Mouse (Mus musculus) myocyte (in vitro differentiated cells): ENCODE data around the gene Itgam. TPM values are rescaled to one million over a fixed set of nuclear protein-coding genes. Genes with fewer than 3 reads are reported as not detected.

Experiments
- H3K27me3 ChIP-seq: one replicate; pipeline ENCODE4 v1.6.1; 2011; ENCODE audit not compliant: control insufficient read depth, insufficient read depth, insufficient read length
- H3K36me3 ChIP-seq: one replicate; pipeline ENCODE4 v1.6.1; 2011; ENCODE audit not compliant: control insufficient read depth, insufficient read depth
- H3K4me2 ChIP-seq: one replicate; pipeline ENCODE4 v1.6.1; 2011; ENCODE audit warnings: low read depth, control low read depth
- H3K4me3 ChIP-seq: one replicate; pipeline ENCODE4 v1.5.1; 2011; ENCODE audit warnings: mild to moderate bottlenecking, control low read depth, moderate library complexity
- H3K79me2 ChIP-seq: one replicate; pipeline ENCODE4 v1.6.1; 2011; ENCODE audit not compliant: control insufficient read depth, insufficient read depth
- H3ac ChIP-seq: one replicate; pipeline ENCODE4 v1.6.1; 2011; ENCODE audit not compliant: control insufficient read depth, insufficient read length
- CEBPB ChIP-seq: IDR thresholded peaks from 2 replicates; pipeline ENCODE4 v1.6.1; 2011; ENCODE audit warnings: mild to moderate bottlenecking, moderate library complexity; ENCODE audit not compliant: poor library complexity, insufficient read depth, severe bottlenecking
- E2F4 ChIP-seq: IDR thresholded peaks from one replicate; pipeline ENCODE4 v1.6.1; 2011; ENCODE audit warnings: mild to moderate bottlenecking, control low read depth, moderate library complexity; ENCODE audit not compliant: insufficient read depth
- MAX ChIP-seq: IDR thresholded peaks from one replicate; pipeline ENCODE4 v1.6.1; 2011; ENCODE audit warnings: low read depth, mild to moderate bottlenecking, control low read depth
- MYOD1 ChIP-seq, 3 experiments: IDR thresholded peaks; one replicate each; pipeline ENCODE4 v1.6.1; 2011; ENCODE audit warnings: control low read depth in 2 of 3, low read depth in 2 of 3, mild to moderate bottlenecking in 2 of 3, moderate library complexity in 1 of 3; ENCODE audit not compliant: insufficient read length in 2 of 3, control insufficient read depth in 1 of 3
- MYOG ChIP-seq, 3 experiments: IDR thresholded peaks; one replicate each; pipeline ENCODE4 v1.6.1; 2011; ENCODE audit warnings: control low read depth in 2 of 3, low read depth in 2 of 3, mild to moderate bottlenecking in 2 of 3; ENCODE audit not compliant: insufficient read length in 2 of 3, control insufficient read depth in 1 of 3, insufficient read depth in 1 of 3
- POLR2A ChIP-seq: IDR thresholded peaks from one replicate; pipeline ENCODE4 v1.6.1; 2011; ENCODE audit warnings: low read depth, mild to moderate bottlenecking, control low read depth, moderate library complexity; ENCODE audit not compliant: insufficient read length
- POLR2AphosphoS2 ChIP-seq: IDR thresholded peaks from one replicate; pipeline ENCODE4 v1.6.1; 2011; ENCODE audit warnings: low read depth, control low read depth; ENCODE audit not compliant: insufficient read length
- REST ChIP-seq: IDR thresholded peaks from one replicate; pipeline ENCODE4 v1.6.1; 2011; ENCODE audit warnings: mild to moderate bottlenecking, control low read depth, moderate library complexity; ENCODE audit not compliant: insufficient read depth, insufficient read length
- SRF ChIP-seq: IDR thresholded peaks from one replicate; pipeline ENCODE4 v1.6.1; 2011; ENCODE audit warnings: low read depth; ENCODE audit not compliant: control insufficient read depth, insufficient read length
- TCF12 ChIP-seq: IDR thresholded peaks from one replicate; pipeline ENCODE4 v1.6.1; 2011; ENCODE audit warnings: mild to moderate bottlenecking, control low read depth; ENCODE audit not compliant: poor library complexity, insufficient read depth, severe bottlenecking
- TCF3 ChIP-seq: IDR thresholded peaks from one replicate; pipeline ENCODE4 v1.6.1; 2011; ENCODE audit warnings: low read depth, control low read depth; ENCODE audit not compliant: insufficient read length
- USF1 ChIP-seq: IDR thresholded peaks from one replicate; pipeline ENCODE4 v1.6.1; 2011; ENCODE audit warnings: low read depth, mild to moderate bottlenecking, control low read depth, moderate library complexity
- polyA plus RNA-seq: library from polyadenylated mRNA; unstranded; fragments of >200 nt; fragmentation: generic; extraction: Trizol; gene quantifications from one replicate; pipeline ENCODE4 v1.2.1, GENCODE M21; 2012; ENCODE audit warnings: missing spikeins

Gene Itgam
- polyA plus RNA-seq, 1 experiment = 0.14 TPM

DNA sequence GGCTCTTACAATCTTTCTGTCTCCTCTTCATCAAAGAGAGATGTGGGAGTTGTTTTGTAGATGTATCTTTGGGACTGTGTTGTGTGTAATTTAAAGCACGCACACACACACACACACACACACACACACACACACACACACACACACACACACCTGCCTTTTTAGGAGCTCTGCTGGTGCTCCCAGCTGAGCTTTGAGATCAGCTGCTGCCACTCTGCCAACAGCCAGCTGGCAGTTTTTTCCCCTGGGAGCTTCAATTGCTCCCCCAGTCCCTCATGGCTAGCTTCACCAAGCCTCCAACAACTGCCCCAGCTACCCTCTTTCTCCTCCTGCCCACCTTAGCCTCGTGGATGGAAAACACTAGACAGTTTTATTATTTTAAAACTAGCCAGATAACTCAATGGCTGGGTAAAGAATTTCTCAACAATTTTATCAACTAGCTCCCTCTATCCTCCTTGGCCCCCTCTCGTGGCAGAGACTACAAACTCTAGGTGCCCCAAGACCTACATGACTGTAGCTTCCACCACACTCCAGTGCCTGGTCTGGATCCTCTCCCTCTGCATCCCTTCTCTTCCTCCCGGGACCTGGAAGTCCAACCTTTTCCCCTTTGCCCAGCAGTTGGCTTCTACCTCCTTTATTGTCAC is 18.2 kb upstream of the Itgam start:
- Histone ChIP-seq H3K36me3 (no peaks in the 10 kb centered on the region), H3K79me2 (no peaks in the 10 kb centered on the region), H3K4me3 (no peak overlapping the region), H3ac (no peak overlapping the region), H3K4me2 (no peak overlapping the region), H3K27me3 (no peaks in the 10 kb centered on the region)
- TF ChIP-seq CEBPB = no peak
- peak; percentile 2 to 63 (median 34) for TF ChIP-seq MYOD1 (IDR thresholded peaks at IDR 0.05; ENCODE audit: control insufficient read depth in 1 of 3, insufficient read length in 2 of 3, low read depth in 2 of 3)
- TF ChIP-seq REST = no peak
- TF ChIP-seq SRF = peak; percentile 26
- TF ChIP-seq TCF3 = no peak
- TF ChIP-seq MAX = no peak
- no peak for TF ChIP-seq POLR2A
- TF ChIP-seq E2F4 = no peak
- TF ChIP-seq USF1 = no peak
- no peak for TF ChIP-seq POLR2AphosphoS2
- TF ChIP-seq TCF12 = peak; percentile 21
- TF ChIP-seq MYOG (IDR thresholded peaks at IDR 0.05; ENCODE audit: control insufficient read depth in 1 of 3, insufficient read depth in 1 of 3, insufficient read length in 2 of 3, low read depth in 2 of 3) = peak; percentile 7 to 82 (median 52)

DNA sequence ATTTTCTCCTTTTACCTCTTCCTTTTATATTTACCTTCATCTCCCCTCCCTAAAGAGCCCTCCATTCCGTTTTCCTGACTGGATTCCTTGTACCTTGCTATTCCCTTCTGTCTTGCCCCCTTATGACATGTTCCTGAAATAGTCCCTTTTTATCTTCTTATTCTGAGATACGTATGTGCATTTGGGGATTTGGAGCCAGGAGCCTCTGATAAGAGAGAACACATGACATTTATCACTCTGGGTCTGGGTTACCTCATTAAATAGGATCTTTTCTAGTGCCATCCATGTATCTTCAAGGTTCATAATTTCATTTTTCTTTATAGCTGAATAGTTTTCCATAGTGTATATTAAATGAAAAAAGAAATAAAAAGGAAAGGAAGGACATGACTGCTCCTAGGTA is 16.8 kb upstream of the Itgam start:
- Histone ChIP-seq H3K27me3 (no peaks in the 10 kb centered on the region), H3K4me3 (no peak overlapping the region), H3ac (no peak overlapping the region), H3K79me2 (no peaks in the 10 kb centered on the region), H3K4me2 (no peak overlapping the region), H3K36me3 (no peaks in the 10 kb centered on the region)
- no peak for TF ChIP-seq MAX
- no peak for TF ChIP-seq TCF12
- no peak for TF ChIP-seq SRF
- no peak for TF ChIP-seq POLR2AphosphoS2
- TF ChIP-seq TCF3 = no peak
- no peak for TF ChIP-seq MYOD1 (IDR thresholded peaks at IDR 0.05; ENCODE audit: control insufficient read depth in 1 of 3, insufficient read length in 2 of 3, low read depth in 2 of 3)
- no peak for TF ChIP-seq REST

DNA sequence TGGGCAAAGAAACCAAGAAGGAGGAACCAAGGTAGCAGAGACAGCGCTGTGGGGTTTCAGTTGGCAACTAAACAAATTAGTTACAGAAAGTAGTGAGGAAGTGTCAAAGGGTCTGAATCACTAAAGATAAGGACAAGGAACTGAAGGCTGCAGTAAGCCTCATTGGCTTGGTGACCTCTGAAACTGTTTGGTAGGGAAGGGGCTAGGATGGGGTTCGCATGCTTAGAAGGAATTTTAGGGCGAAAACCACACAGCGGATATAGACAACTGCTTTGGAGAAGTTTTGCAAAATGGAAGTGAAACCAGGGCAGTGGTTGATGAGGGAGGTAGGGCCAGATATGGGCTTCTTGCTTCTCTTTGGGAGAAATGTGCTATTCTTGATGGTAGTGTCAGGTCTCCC is 13.6 kb upstream of the Itgam start:
- H3K4me3 ChIP-seq = no peak overlapping the region
- no peak overlapping the region for H3ac ChIP-seq
- H3K79me2 ChIP-seq = no peaks in the 10 kb centered on the region
- H3K4me2 ChIP-seq = no peak overlapping the region
- H3K27me3 ChIP-seq = no peaks in the 10 kb centered on the region
- TF ChIP-seq MAX = no peak
- TF ChIP-seq SRF = no peak
- TF ChIP-seq POLR2A = no peak
- TF ChIP-seq E2F4 = no peak
- TF ChIP-seq REST = no peak
- TF ChIP-seq USF1 = no peak
- no peak for TF ChIP-seq TCF3
- no peak for TF ChIP-seq CEBPB
- no peak for TF ChIP-seq POLR2AphosphoS2
- TF ChIP-seq TCF12 = no peak
- no peak for TF ChIP-seq MYOD1 (IDR thresholded peaks at IDR 0.05; ENCODE audit: control insufficient read depth in 1 of 3, insufficient read length in 2 of 3, low read depth in 2 of 3)
- no peak for TF ChIP-seq MYOG (IDR thresholded peaks at IDR 0.05; ENCODE audit: control insufficient read depth in 1 of 3, insufficient read depth in 1 of 3, insufficient read length in 2 of 3, low read depth in 2 of 3)
- no peaks in the 10 kb centered on the region for H3K36me3 ChIP-seq

DNA sequence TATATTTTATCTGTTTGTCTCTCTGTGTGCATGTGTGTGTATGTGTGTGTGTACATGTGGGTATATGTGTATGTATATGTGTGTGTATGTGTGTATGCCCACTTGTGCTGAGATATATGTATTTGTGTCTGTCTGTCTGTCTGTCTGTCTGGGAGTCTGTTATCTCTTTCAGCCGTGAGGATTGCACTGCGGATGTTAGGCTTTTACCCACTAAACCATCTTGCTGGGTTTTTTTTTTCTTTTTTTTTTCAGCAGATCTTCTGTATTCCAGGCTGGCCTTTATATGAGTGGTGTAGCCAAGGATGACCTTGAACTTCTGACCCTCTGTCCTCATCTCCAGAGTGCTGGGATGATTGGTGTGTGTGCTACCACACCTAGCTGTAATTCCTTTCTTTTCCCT is 13.2 kb upstream of the Itgam start:
- no peak overlapping the region for H3K4me3 ChIP-seq
- H3K79me2 ChIP-seq = no peaks in the 10 kb centered on the region
- H3ac ChIP-seq = no peak overlapping the region
- TF ChIP-seq POLR2A = no peak
- TF ChIP-seq TCF3 = no peak
- no peak for TF ChIP-seq CEBPB
- TF ChIP-seq TCF12 = no peak
- no peak for TF ChIP-seq SRF
- TF ChIP-seq E2F4 = no peak
- TF ChIP-seq USF1 = no peak
- TF ChIP-seq REST = no peak
- no peak for TF ChIP-seq MAX
- no peak for TF ChIP-seq POLR2AphosphoS2
- TF ChIP-seq MYOG (IDR thresholded peaks at IDR 0.05; ENCODE audit: control insufficient read depth in 1 of 3, insufficient read depth in 1 of 3, insufficient read length in 2 of 3, low read depth in 2 of 3) = no peak
- no peak for TF ChIP-seq MYOD1 (IDR thresholded peaks at IDR 0.05; ENCODE audit: control insufficient read depth in 1 of 3, insufficient read length in 2 of 3, low read depth in 2 of 3)
- no peaks in the 10 kb centered on the region for H3K27me3 ChIP-seq
- H3K4me2 ChIP-seq = no peak overlapping the region
- no peaks in the 10 kb centered on the region for H3K36me3 ChIP-seq

DNA sequence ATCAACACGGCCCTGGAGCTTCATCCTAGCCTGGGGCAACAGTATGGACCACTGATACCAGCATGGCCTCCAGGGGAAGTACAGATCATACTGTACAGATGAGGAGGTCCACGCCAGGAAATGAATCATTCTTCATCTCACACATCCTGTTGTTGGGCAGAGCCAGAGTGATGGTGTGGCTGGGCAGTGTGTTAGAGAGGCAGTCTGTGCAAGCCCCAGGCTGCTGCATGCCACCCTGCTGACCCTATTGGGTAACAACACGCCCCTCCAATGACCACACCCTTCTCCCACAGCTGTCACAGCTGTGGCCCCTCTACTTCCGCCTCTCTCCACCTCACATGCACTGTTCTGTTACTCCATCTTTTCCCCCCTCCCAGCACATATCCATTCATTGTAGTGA is 11.7 kb upstream of the Itgam start:
- H3K4me2 ChIP-seq = peak overlapping the region; percentile 6
- H3K27me3 ChIP-seq = no peaks in the 10 kb centered on the region
- no peaks in the 10 kb centered on the region for H3K36me3 ChIP-seq
- TF ChIP-seq POLR2AphosphoS2 (no peak), MYOD1 (IDR thresholded peaks at IDR 0.05; ENCODE audit: control insufficient read depth in 1 of 3, insufficient read length in 2 of 3, low read depth in 2 of 3) (peak in 2 of 3 experiments; percentile 50 to 84), MYOG (IDR thresholded peaks at IDR 0.05; ENCODE audit: control insufficient read depth in 1 of 3, insufficient read depth in 1 of 3, insufficient read length in 2 of 3, low read depth in 2 of 3) (peak in 2 of 3 experiments; percentile 54 to 71)
- H3K4me3 ChIP-seq = no peak overlapping the region
- no peak overlapping the region for H3ac ChIP-seq
- H3K79me2 ChIP-seq = no peaks in the 10 kb centered on the region
